8 mouse cellular contexts compared by ENCODE assay signal in genomic region chr1:72283992-72284485, GRCm38 (mm10). TPM values are rescaled to one million over a fixed set of nuclear protein-coding genes. Genes with fewer than 3 reads are reported as not detected.
DNase-seq lines count a peak whose midpoint lies in the region; ATAC-seq and TF ChIP-seq lines count a peak whose summit lies in the region.

Gene Pecr, minus strand, starts transcription at chr1:72284314.
Gene Tmem169, plus strand, starts transcription at chr1:72284369.

- peak; percentile 99 for ATAC-seq in heart, embryonic 15.5 days (replicated peaks; ENCODE audit: insufficient number of reproducible peaks, insufficient read depth, low FRiP score, low read depth)
- peak; percentile 96 for ATAC-seq in liver, embryonic 14.5 days (ENCODE audit: insufficient read depth)
- peak; percentile 98; the same call in 1 of the 2 replicates for ATAC-seq in neural tube, embryonic 11.5 days (ENCODE audit: insufficient read depth, low FRiP score, low TSS enrichment)
- ATAC-seq in stomach, postnatal 0 days (ENCODE audit: low FRiP score, low TSS enrichment): peak; percentile 100

- TF ChIP-seq EP300 in liver, embryonic 14.5 days (IDR thresholded peaks at IDR 0.05; ENCODE audit: low read depth): no peak
- no peak for TF ChIP-seq EP300 in stomach, postnatal 0 days (optimal IDR thresholded peaks at IDR 0.05)

- peaks cover 5% of the 10 kb centered on the region; the same call in 1 of the 2 replicates for H3K27me3 ChIP-seq in heart, embryonic 15.5 days
- H3K27me3 ChIP-seq in liver, embryonic 14.5 days (ENCODE audit: control insufficient read depth, insufficient read depth, low read length): peaks cover 4% of the 10 kb centered on the region; the same call in 1 of the 2 replicates
- no peaks in the 10 kb centered on the region for H3K27me3 ChIP-seq in neural tube, embryonic 11.5 days (ENCODE audit: control insufficient read depth, insufficient read depth, low read length)
- H3K27me3 ChIP-seq in stomach, postnatal 0 days (ENCODE audit: control insufficient read depth, insufficient read depth, low read length): no peaks in the 10 kb centered on the region

- peak within 1 kb of the TSS; percentile 58 for H3K9ac ChIP-seq in heart, embryonic 15.5 days
- peak within 1 kb of the TSS; percentile 70 for H3K9ac ChIP-seq in liver, embryonic 14.5 days (replicated peaks)
- peak within 1 kb of the TSS; percentile 66 for H3K9ac ChIP-seq in neural tube, embryonic 11.5 days (ENCODE audit: low read length)
- peak within 1 kb of the TSS; percentile 77 for H3K9ac ChIP-seq in stomach, postnatal 0 days (ENCODE audit: low read length)

- peak; percentile 37 for TF ChIP-seq CTCF in liver, embryonic 14.5 days (IDR thresholded peaks at IDR 0.05; ENCODE audit: low read depth)
- peak; percentile 57 for TF ChIP-seq CTCF in stomach, postnatal 0 days (IDR thresholded peaks at IDR 0.05; ENCODE audit: low read depth)

- H3K4me2 ChIP-seq in heart, embryonic 15.5 days: peak within 1 kb of the TSS; percentile 75
- H3K4me2 ChIP-seq in liver, embryonic 14.5 days (ENCODE audit: low read depth): peak within 1 kb of the TSS; percentile 86
- H3K4me2 ChIP-seq in neural tube, embryonic 11.5 days (ENCODE audit: low read depth): peak within 1 kb of the TSS; percentile 73
- peak within 1 kb of the TSS; percentile 81 for H3K4me2 ChIP-seq in stomach, postnatal 0 days (replicated peaks; ENCODE audit: low read depth)

- no peaks in the 10 kb centered on the region for H3K4me1 ChIP-seq in brown adipose tissue, adult 24 weeks (ENCODE audit: control insufficient read depth, insufficient read depth, insufficient read length, low read length)
- no peaks in the 10 kb centered on the region; the same call in 1 of the 2 replicates for H3K4me1 ChIP-seq in heart, embryonic 15.5 days (replicated peaks)
- peaks cover 0 to 21% of the 10 kb centered on the region in 2 experiments; a peak in 3 of 4 replicates for H3K4me1 ChIP-seq in liver, embryonic 14.5 days (replicated peaks; ENCODE audit: control insufficient read depth in 2 of 2, insufficient read depth in 2 of 2, low read length in 1 of 2)
- H3K4me1 ChIP-seq in neural tube, embryonic 11.5 days (ENCODE audit: control insufficient read depth, insufficient read depth, low read length): no peaks in the 10 kb centered on the region; the same call in 1 of the 2 replicates
- no peaks in the 10 kb centered on the region for H3K4me1 ChIP-seq in stomach, postnatal 0 days (replicated peaks; ENCODE audit: control insufficient read depth, insufficient read depth)

- no peaks in the 10 kb centered on the region for H3K36me3 ChIP-seq in heart, embryonic 15.5 days
- H3K36me3 ChIP-seq in liver, embryonic 14.5 days (replicated peaks; ENCODE audit: control insufficient read depth, insufficient read depth, low read depth): no peaks in the 10 kb centered on the region
- no peaks in the 10 kb centered on the region for H3K36me3 ChIP-seq in neural tube, embryonic 11.5 days (ENCODE audit: control insufficient read depth, insufficient read depth, low read length)
- H3K36me3 ChIP-seq in stomach, postnatal 0 days (ENCODE audit: control insufficient read depth, insufficient read depth, low read length): no peaks in the 10 kb centered on the region

- H3K27ac ChIP-seq in brown adipose tissue, adult 24 weeks (replicated peaks; ENCODE audit: low read depth, low read length): peak within 1 kb of the TSS; percentile 57; the same call in 1 of the 2 replicates
- H3K27ac ChIP-seq in heart, embryonic 15.5 days: peak within 1 kb of the TSS; percentile 38; the same call in 1 of the 2 replicates
- H3K27ac ChIP-seq in liver, embryonic 14.5 days: peak within 1 kb of the TSS; percentile 31; the same call in 1 of the 2 replicates
- peak within 1 kb of the TSS; percentile 36; the same call in 1 of the 2 replicates for H3K27ac ChIP-seq in neural tube, embryonic 11.5 days (ENCODE audit: low read depth, low read length)
- H3K27ac ChIP-seq in stomach, postnatal 0 days (replicated peaks): peak within 1 kb of the TSS; percentile 79

- under 1% methylated on average over 30 of the region's 30 CpGs for WGBS in heart, embryonic 15.5 days
- under 1% methylated on average over 29 of the region's 30 CpGs for WGBS in liver, embryonic 14.5 days (ENCODE audit: insufficient replicate concordance)
- WGBS in neural tube, embryonic 11.5 days: under 1% methylated on average over 30 of the region's 30 CpGs
- under 1% methylated on average over 30 of the region's 30 CpGs for WGBS in stomach, postnatal 0 days

- no peaks in the 10 kb centered on the region for H3K9me3 ChIP-seq in heart, embryonic 15.5 days (replicated peaks)
- no peaks in the 10 kb centered on the region for H3K9me3 ChIP-seq in liver, embryonic 14.5 days (ENCODE audit: control insufficient read depth, low read length)
- no peaks in the 10 kb centered on the region for H3K9me3 ChIP-seq in neural tube, embryonic 11.5 days (ENCODE audit: control insufficient read depth, low read length)
- H3K9me3 ChIP-seq in stomach, postnatal 0 days (ENCODE audit: control insufficient read depth, low read length): no peaks in the 10 kb centered on the region

- peak; percentile 91 for DNase-seq in CD4-positive, CD25-positive, alpha-beta regulatory T cell, adult 2 months (ENCODE audit: low read depth, low spot score)
- peak; percentile 88 for DNase-seq in fibroblast of lung, adult 2 months (ENCODE audit: low read depth)
- DNase-seq in kidney, postnatal 25 days: peak; percentile 95
- peak; percentile 75 to 76 (median 76) for DNase-seq in liver, embryonic 14.5 days (ENCODE audit: low read depth in 3 of 3, low spot score in 3 of 3)
- peak; percentile 96 for DNase-seq in neural tube, embryonic 11.5 days (ENCODE audit: low spot score)
- DNase-seq in stomach, postnatal 0 days (ENCODE audit: low spot score): peak; percentile 97

- peak within 1 kb of the TSS; percentile 89 for H3K4me3 ChIP-seq in brown adipose tissue, adult 24 weeks (ENCODE audit: insufficient read depth, low read depth, low read length)
- H3K4me3 ChIP-seq in heart, embryonic 15.5 days: peak within 1 kb of the TSS; percentile 59
- peak within 1 kb of the TSS; percentile 65 to 69 for H3K4me3 ChIP-seq in liver, embryonic 14.5 days (ENCODE audit: insufficient read depth in 1 of 2, low read depth in 2 of 2, low read length in 2 of 2)
- H3K4me3 ChIP-seq in neural tube, embryonic 11.5 days (ENCODE audit: low read depth, low read length): peak within 1 kb of the TSS; percentile 47
- H3K4me3 ChIP-seq in stomach, postnatal 0 days (ENCODE audit: low read depth, low read length): peak within 1 kb of the TSS; percentile 56

RNA-seq across cellular contexts. Expression of gene Pecr, which starts in this region (rescaled TPM):
- 37.3 and 39.8 TPM in 2 replicates for polyA plus RNA-seq in brown adipose tissue, adult 24 weeks (2012; ENCODE audit: insufficient read depth, insufficient read length, missing spikeins)
- polyA plus RNA-seq in heart, embryonic 15.5 days (2015; fragmentation: Nextera tagmentation; extraction: Ambion mirVana): 21.7 and 23.3 TPM in 2 replicates
- 17.7 and 23.1 TPM in 2 replicates for polyA plus RNA-seq in liver, embryonic 14.5 days (2012; rRNA removed)
- polyA plus RNA-seq in liver, embryonic 14.5 days (2014; fragmentation: Nextera tagmentation; extraction: Ambion mirVana): 40.2 and 48.1 TPM in 2 replicates
- polyA plus RNA-seq in neural tube, embryonic 11.5 days (2014; fragmentation: Nextera tagmentation; extraction: Ambion mirVana): 14.0 and 17.3 TPM in 2 replicates
- 44.0 and 44.8 TPM in 2 replicates for polyA plus RNA-seq in stomach, postnatal 0 days (2015; fragmentation: Nextera tagmentation; extraction: Ambion mirVana)

RNA-seq across cellular contexts. Expression of gene Tmem169, which starts in this region (rescaled TPM):
- not detected in 2 replicates for polyA plus RNA-seq in brown adipose tissue, adult 24 weeks (2012; ENCODE audit: insufficient read depth, insufficient read length, missing spikeins)
- polyA plus RNA-seq in heart, embryonic 15.5 days (2015; fragmentation: Nextera tagmentation; extraction: Ambion mirVana): 0.68 and 3.1 TPM in 2 replicates
- 0.39 and 0.50 TPM in 2 replicates for polyA plus RNA-seq in liver, embryonic 14.5 days (2012; rRNA removed)
- 0.67 and 0.81 TPM in 2 replicates for polyA plus RNA-seq in liver, embryonic 14.5 days (2014; fragmentation: Nextera tagmentation; extraction: Ambion mirVana)
- polyA plus RNA-seq in neural tube, embryonic 11.5 days (2014; fragmentation: Nextera tagmentation; extraction: Ambion mirVana): 17.8 and 22.6 TPM in 2 replicates
- 0.69 and 0.87 TPM in 2 replicates for polyA plus RNA-seq in stomach, postnatal 0 days (2015; fragmentation: Nextera tagmentation; extraction: Ambion mirVana)

Comparison
In these comparisons a context has a peak if more than half of its experiments do, and no peak if none do; other contexts are left out.
1. Peak in every context shown above with its lines: DNase-seq, ATAC-seq, H3K4me3 ChIP-seq and H3K27ac ChIP-seq.